8 mouse cellular contexts compared by ENCODE assay signal in genomic region chr2:75312246-75312645, GRCm38 (mm10).
DNase-seq lines count a peak whose midpoint lies in the region; ATAC-seq and TF ChIP-seq lines count a peak whose summit lies in the region.

No protein-coding gene starts in this region.

- no peak overlapping the region for H3K4me3 ChIP-seq in forebrain, embryonic 11.5 days (ENCODE audit: low read depth, low read length)
- H3K4me3 ChIP-seq in forebrain, embryonic 10.5 days: no peak overlapping the region
- no peak overlapping the region for H3K4me3 ChIP-seq in thymus, adult 2 months (ENCODE audit: control insufficient read depth, insufficient read depth, low read length)
- no peak overlapping the region for H3K4me3 ChIP-seq in layer of hippocampus, adult 2 months
- H3K4me3 ChIP-seq in midbrain, embryonic 11.5 days (ENCODE audit: low read depth, low read length): no peak overlapping the region

- H3K27ac ChIP-seq in forebrain, embryonic 11.5 days (ENCODE audit: low read depth, low read length): no peak overlapping the region
- H3K27ac ChIP-seq in forebrain, embryonic 10.5 days: no peak overlapping the region
- no peak overlapping the region for H3K27ac ChIP-seq in thymus, adult 2 months (ENCODE audit: control insufficient read depth, insufficient read depth, low read length)
- H3K27ac ChIP-seq in layer of hippocampus, adult 2 months: no peak overlapping the region
- H3K27ac ChIP-seq in midbrain, embryonic 11.5 days (ENCODE audit: low read depth, low read length): no peak overlapping the region

- no peaks in the 10 kb centered on the region for H3K27me3 ChIP-seq in forebrain, embryonic 11.5 days (ENCODE audit: control insufficient read depth, insufficient read depth, low read length)
- H3K27me3 ChIP-seq in forebrain, embryonic 10.5 days (ENCODE audit: poor library complexity, severe bottlenecking): peaks cover 23% of the 10 kb centered on the region
- no peaks in the 10 kb centered on the region for H3K27me3 ChIP-seq in thymus, adult 2 months (ENCODE audit: control insufficient read depth, insufficient read depth, low read length)
- H3K27me3 ChIP-seq in midbrain, embryonic 11.5 days (ENCODE audit: control insufficient read depth, insufficient read depth, low read length): no peaks in the 10 kb centered on the region; the same call in 1 of the 2 replicates

- H3K4me2 ChIP-seq in forebrain, embryonic 11.5 days (ENCODE audit: low read depth, low read length, severe bottlenecking): no peak overlapping the region
- no peak overlapping the region for H3K4me2 ChIP-seq in midbrain, embryonic 11.5 days

- ATAC-seq in forebrain, embryonic 11.5 days (replicated peaks; ENCODE audit: low FRiP score): no peak
- no peak for ATAC-seq in midbrain, embryonic 11.5 days (ENCODE audit: low FRiP score)

- H3K9ac ChIP-seq in forebrain, embryonic 11.5 days (ENCODE audit: low read length): no peak overlapping the region
- no peak overlapping the region for H3K9ac ChIP-seq in midbrain, embryonic 11.5 days (ENCODE audit: low read length)

- 16% methylated on average over 7 of the region's 7 CpGs for whole genome bisulfite sequencing in forebrain, embryonic 11.5 days
- WGBS in forebrain, embryonic 10.5 days: 20% methylated on average over 7 of the region's 7 CpGs
- 14% methylated on average over 7 of the region's 7 CpGs for WGBS in thymus, adult 2 months
- 22% methylated on average over 7 of the region's 7 CpGs for WGBS in midbrain, embryonic 11.5 days

- no peaks in the 10 kb centered on the region; the same call in 1 of the 2 replicates for H3K4me1 ChIP-seq in forebrain, embryonic 11.5 days (replicated peaks; ENCODE audit: control insufficient read depth, insufficient read depth, low read length)
- peaks cover 10% of the 10 kb centered on the region for H3K4me1 ChIP-seq in forebrain, embryonic 10.5 days
- H3K4me1 ChIP-seq in thymus, adult 2 months (replicated peaks; ENCODE audit: control insufficient read depth, insufficient read depth, low read length): no peaks in the 10 kb centered on the region
- no peaks in the 10 kb centered on the region for H3K4me1 ChIP-seq in midbrain, embryonic 11.5 days (ENCODE audit: control insufficient read depth, insufficient read depth, low read length)

- no peak for TF ChIP-seq POLR2A in thymus, adult 2 months (IDR thresholded peaks at IDR 0.05; ENCODE audit: control insufficient read depth, extremely low read depth, insufficient read depth, low read length, poor library complexity)

- no peaks in the 10 kb centered on the region for H3K36me3 ChIP-seq in forebrain, embryonic 11.5 days (ENCODE audit: control insufficient read depth, insufficient read depth, low read length)
- H3K36me3 ChIP-seq in forebrain, embryonic 10.5 days (replicated peaks): no peaks in the 10 kb centered on the region
- H3K36me3 ChIP-seq in thymus, adult 2 months (ENCODE audit: control insufficient read depth, insufficient read depth, low read length): no peaks in the 10 kb centered on the region
- H3K36me3 ChIP-seq in midbrain, embryonic 11.5 days (ENCODE audit: control insufficient read depth, insufficient read depth, low read length): no peaks in the 10 kb centered on the region

- TF ChIP-seq CTCF in thymus, adult 2 months (IDR thresholded peaks at IDR 0.05; ENCODE audit: borderline replicate concordance, control insufficient read depth, extremely low read depth, insufficient read depth, low read length, poor library complexity): no peak
- peak; percentile 93 for TF ChIP-seq CTCF in layer of hippocampus, adult 2 months (conservative IDR thresholded peaks at IDR 0.05)

- H3K9me3 ChIP-seq in forebrain, embryonic 11.5 days (ENCODE audit: control insufficient read depth, low read length): no peaks in the 10 kb centered on the region
- no peaks in the 10 kb centered on the region; the same call in 1 of the 2 replicates for H3K9me3 ChIP-seq in forebrain, embryonic 10.5 days
- no peaks in the 10 kb centered on the region for H3K9me3 ChIP-seq in midbrain, embryonic 11.5 days (ENCODE audit: control insufficient read depth, low read length)

- peak; percentile 60 for DNase-seq in forebrain, embryonic 11.5 days (ENCODE audit: low spot score)
- DNase-seq in forebrain, embryonic 10.5 days (ENCODE audit: extremely low spot score, low spot score): no peak
- peak; percentile 22 for DNase-seq in thymus, adult 2 months
- no peak for DNase-seq in thymus, adult 18-20 months
- DNase-seq in embryo, embryonic 9.5 days (ENCODE audit: extremely low spot score): peak; percentile 42
- peak in 1 of 2 experiments; percentile 62 for DNase-seq in layer of hippocampus, adult 2 months (ENCODE audit: low spot score in 2 of 2)
- DNase-seq in midbrain, embryonic 11.5 days (ENCODE audit: low spot score, missing footprints): peak; percentile 88
- peak; percentile 60 for DNase-seq in thymus, postnatal 4 days

Comparison
In these comparisons a context has a peak if more than half of its experiments do, and no peak if none do; other contexts are left out.
1. DNase-seq: peak in forebrain, embryonic 11.5 days (single experiment), thymus, adult 2 months (single experiment), embryo, embryonic 9.5 days (single experiment), midbrain, embryonic 11.5 days (single experiment) and thymus, postnatal 4 days (single experiment); none in forebrain, embryonic 10.5 days (single experiment) and thymus, adult 18-20 months (0 of 2).